In the genomic region with DNA sequence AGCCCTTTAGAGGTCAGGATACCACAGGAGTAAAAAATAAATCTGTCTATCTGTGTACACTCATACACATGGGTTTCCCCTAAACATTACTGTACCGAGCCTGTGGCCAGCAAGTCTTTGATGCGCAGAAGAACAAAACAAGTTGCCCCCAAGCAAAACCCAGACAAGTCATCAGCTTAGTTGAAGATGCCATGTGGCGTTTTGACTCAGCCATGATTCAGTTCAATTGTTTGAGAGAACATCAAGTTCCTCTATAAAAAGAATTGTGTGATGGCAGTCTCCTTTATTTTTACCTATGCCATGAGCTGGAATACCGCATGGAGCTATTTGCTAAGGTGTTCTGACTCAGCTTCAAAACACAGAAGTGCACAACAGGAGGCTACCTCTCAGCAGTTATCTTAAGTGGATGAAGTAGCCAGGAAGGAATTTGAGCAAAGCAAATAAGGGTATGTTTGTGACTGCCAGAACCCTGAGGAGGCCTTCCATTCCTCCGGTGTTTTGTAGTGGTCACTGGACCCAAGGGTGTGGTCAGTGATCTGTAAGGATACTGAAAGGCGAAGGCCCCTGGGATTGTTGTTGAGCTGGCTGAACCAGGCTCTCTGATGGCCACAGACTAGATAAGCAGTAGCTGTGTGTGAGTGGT, we compare ENCODE assay signal across 17 mouse cellular contexts. TPM values are rescaled to one million over a fixed set of nuclear protein-coding genes. Genes with fewer than 3 reads are reported as not detected.
A peak's percentile ranks its signal among the peaks of the same experiment; 100 is the strongest.
DNase-seq lines count a peak whose midpoint lies in the region; ATAC-seq and TF ChIP-seq lines count a peak whose summit lies in the region.
"Had no signal": no experiment of that assay in that cellular context is flagged by ENCODE, and none has a peak within 500 bp of the region (broad histone marks: within the 10 kb centered on the region; RNA-seq: fewer than 3 reads in every experiment).

No protein-coding gene starts in this region.

- no peak overlapping the region for H3K4me3 ChIP-seq in heart, embryonic 11.5 days (ENCODE audit: low read depth, low read length)
- H3K4me3 ChIP-seq in lung, embryonic 14.5 days (ENCODE audit: low read depth, low read length), result no peak overlapping the region
- no peak overlapping the region for H3K4me3 ChIP-seq in myocyte
- H3K4me3 ChIP-seq in kidney, adult 2 months (ENCODE audit: insufficient read depth, low read depth, low read length), result no peak overlapping the region
- H3K4me3 ChIP-seq: forebrain, embryonic 15.5 days; midbrain, embryonic 15.5 days; neural tube, embryonic 13.5 days had no signal

- no peak for ATAC-seq in heart, embryonic 11.5 days (replicated peaks; ENCODE audit: insufficient number of reproducible peaks, low FRiP score, low TSS enrichment)
- peak; percentile 66 for ATAC-seq in lung, embryonic 14.5 days (ENCODE audit: insufficient read depth)
- ATAC-seq: forebrain, embryonic 15.5 days; hindbrain, postnatal 0 days; midbrain, embryonic 15.5 days had no signal

- 56% methylated on average over 6 of the region's 6 CpGs for WGBS in heart, embryonic 11.5 days (ENCODE audit: insufficient replicate concordance)
- WGBS in lung, embryonic 14.5 days, result 69% methylated on average over 6 of the region's 6 CpGs
- 83% methylated on average over 6 of the region's 6 CpGs for WGBS in kidney, adult 2 months

- no peak for TF ChIP-seq POLR2A in myocyte (IDR thresholded peaks at IDR 0.05; ENCODE audit: insufficient read length, low read depth)
- TF ChIP-seq POLR2A in kidney, adult 2 months (IDR thresholded peaks at IDR 0.05; ENCODE audit: low read depth, low read length), result no peak

- peak; percentile 84 for DNase-seq in heart, adult 11 months
- DNase-seq in NIH3T3 (ENCODE audit: low read depth) (peak; percentile 24), adipocyte (ENCODE audit: low spot score) (no peak)
- DNase-seq in lung, embryonic 14.5 days, result peak; percentile 50
- no peak for DNase-seq in layer of hippocampus, postnatal 36 days
- DNase-seq in kidney, adult 2 months, result no peak
- DNase-seq: adrenal gland, adult 8-10 months; cerebellum, adult 9-10 months; heart, postnatal 36 days; retina, postnatal 1 day; thymus, postnatal 25 days had no signal

- no peak overlapping the region for H3K9ac ChIP-seq in heart, embryonic 11.5 days (ENCODE audit: low read depth, low read length)
- no peak overlapping the region for H3K9ac ChIP-seq in lung, embryonic 14.5 days
- H3K9ac ChIP-seq: forebrain, embryonic 15.5 days; midbrain, embryonic 15.5 days; neural tube, embryonic 13.5 days had no signal

- H3K36me3 ChIP-seq in heart, embryonic 11.5 days (ENCODE audit: control insufficient read depth, insufficient read depth, low read length), result no peaks in the 10 kb centered on the region
- H3K36me3 ChIP-seq in lung, embryonic 14.5 days (ENCODE audit: insufficient read depth), result no peaks in the 10 kb centered on the region
- H3K36me3 ChIP-seq in myocyte (ENCODE audit: control insufficient read depth, insufficient read depth), result no peaks in the 10 kb centered on the region
- H3K36me3 ChIP-seq in kidney, adult 2 months (ENCODE audit: control insufficient read depth, insufficient read depth, low read length), result no peaks in the 10 kb centered on the region
- H3K36me3 ChIP-seq: forebrain, embryonic 15.5 days; midbrain, embryonic 15.5 days had no signal

- no peak overlapping the region for H3K4me2 ChIP-seq in heart, embryonic 11.5 days
- no peak overlapping the region for H3K4me2 ChIP-seq in lung, embryonic 14.5 days
- H3K4me2 ChIP-seq in myocyte (ENCODE audit: low read depth), result peak overlapping the region; percentile 57
- H3K4me2 ChIP-seq: forebrain, embryonic 15.5 days; midbrain, embryonic 15.5 days; neural tube, embryonic 13.5 days had no signal

- H3K4me1 ChIP-seq in heart, embryonic 11.5 days (ENCODE audit: control insufficient read depth, insufficient read depth, low read length), result peaks cover 22% of the 10 kb centered on the region
- H3K4me1 ChIP-seq in lung, embryonic 14.5 days (ENCODE audit: insufficient read depth), result peaks cover 2% of the 10 kb centered on the region; the same call in 1 of the 2 replicates
- H3K4me1 ChIP-seq in kidney, adult 2 months (ENCODE audit: control insufficient read depth, insufficient read depth, low read length), result no peaks in the 10 kb centered on the region
- H3K4me1 ChIP-seq: forebrain, embryonic 15.5 days had no signal

- H3K27me3 ChIP-seq in heart, embryonic 11.5 days (ENCODE audit: control insufficient read depth, insufficient read depth, low read length), result no peaks in the 10 kb centered on the region
- H3K27me3 ChIP-seq in lung, embryonic 14.5 days (ENCODE audit: insufficient read depth, low read length), result no peaks in the 10 kb centered on the region
- no peaks in the 10 kb centered on the region for H3K27me3 ChIP-seq in myocyte (ENCODE audit: control insufficient read depth, insufficient read depth, insufficient read length)
- no peaks in the 10 kb centered on the region for H3K27me3 ChIP-seq in kidney, adult 2 months (replicated peaks; ENCODE audit: control insufficient read depth, insufficient read depth, low read length)
- H3K27me3 ChIP-seq: forebrain, embryonic 15.5 days; midbrain, embryonic 15.5 days; neural tube, embryonic 13.5 days had no signal

- H3ac ChIP-seq in myocyte (ENCODE audit: control insufficient read depth, insufficient read length), result no peak overlapping the region

- H3K27ac ChIP-seq in heart, embryonic 11.5 days (ENCODE audit: low read depth, low read length), result no peak overlapping the region
- H3K27ac ChIP-seq in lung, embryonic 14.5 days (ENCODE audit: low read depth), result no peak overlapping the region
- H3K27ac ChIP-seq in kidney, adult 2 months (ENCODE audit: insufficient read depth, low read depth, low read length), result no peak overlapping the region
- H3K27ac ChIP-seq: forebrain, embryonic 15.5 days; hindbrain, postnatal 0 days; midbrain, embryonic 15.5 days; neural tube, embryonic 13.5 days had no signal

- H3K79me2 ChIP-seq in myocyte (ENCODE audit: control insufficient read depth, insufficient read depth), result peaks cover 90% of the 10 kb centered on the region

- H3K9me3 ChIP-seq in heart, embryonic 11.5 days (replicated peaks; ENCODE audit: control insufficient read depth, low read length), result no peaks in the 10 kb centered on the region
- H3K9me3 ChIP-seq in lung, embryonic 14.5 days (ENCODE audit: low read depth, low read length), result no peaks in the 10 kb centered on the region
- H3K9me3 ChIP-seq: forebrain, embryonic 15.5 days; midbrain, embryonic 15.5 days; neural tube, embryonic 13.5 days had no signal

- no peak for TF ChIP-seq CTCF in lung, embryonic 14.5 days (IDR thresholded peaks at IDR 0.05; ENCODE audit: low read depth)
- no peak for TF ChIP-seq CTCF in kidney, adult 2 months (conservative IDR thresholded peaks at IDR 0.05; ENCODE audit: insufficient read depth, insufficient read length, low read depth, low read length)

TF ChIP-seq in myocyte, 11 proteins besides CTCF, POLR2A, EP300 and RAD21:
- peak in 1 of 3 experiments; percentile 1 for TF ChIP-seq MYOG (IDR thresholded peaks at IDR 0.05; ENCODE audit: control insufficient read depth in 1 of 3, insufficient read depth in 1 of 3, insufficient read length in 2 of 3, low read depth in 2 of 3)
- no peak for TF ChIP-seq REST (IDR thresholded peaks at IDR 0.05; ENCODE audit: insufficient read depth, insufficient read length)
- TF ChIP-seq TCF12 (IDR thresholded peaks at IDR 0.05; ENCODE audit: insufficient read depth, poor library complexity, severe bottlenecking), result no peak

RNA-seq across cellular contexts. Expression of gene Atxn10, which starts 11.1 kb away (rescaled TPM):
- 257 and 282 TPM in 2 replicates for polyA plus RNA-seq in heart, embryonic 11.5 days (2014; fragmentation: Nextera tagmentation; extraction: Ambion mirVana)
- 345 and 360 TPM in 2 replicates for polyA plus RNA-seq in lung, embryonic 14.5 days (2014; fragmentation: Nextera tagmentation; extraction: Ambion mirVana)
- 216 TPM for polyA plus RNA-seq in myocyte (2012; fragmentation: generic; extraction: Trizol)
- 100 to 1,000 TPM; 290 to 315 TPM for total RNA-seq in layer of hippocampus, postnatal 36 days (2021)
- polyA plus RNA-seq in kidney, adult 2 months (2012; rRNA removed), result 68.2 and 74.4 TPM in 2 replicates

Comparison
In these comparisons a context has a peak if more than half of its experiments do, and no peak if none do; other contexts are left out.
1. DNase-seq: peak in heart, adult 11 months (single experiment), NIH3T3 (single experiment) and lung, embryonic 14.5 days (single experiment); none in layer of hippocampus, postnatal 36 days (0 of 2), adipocyte (single experiment) and kidney, adult 2 months (single experiment).